In the genomic region with DNA sequence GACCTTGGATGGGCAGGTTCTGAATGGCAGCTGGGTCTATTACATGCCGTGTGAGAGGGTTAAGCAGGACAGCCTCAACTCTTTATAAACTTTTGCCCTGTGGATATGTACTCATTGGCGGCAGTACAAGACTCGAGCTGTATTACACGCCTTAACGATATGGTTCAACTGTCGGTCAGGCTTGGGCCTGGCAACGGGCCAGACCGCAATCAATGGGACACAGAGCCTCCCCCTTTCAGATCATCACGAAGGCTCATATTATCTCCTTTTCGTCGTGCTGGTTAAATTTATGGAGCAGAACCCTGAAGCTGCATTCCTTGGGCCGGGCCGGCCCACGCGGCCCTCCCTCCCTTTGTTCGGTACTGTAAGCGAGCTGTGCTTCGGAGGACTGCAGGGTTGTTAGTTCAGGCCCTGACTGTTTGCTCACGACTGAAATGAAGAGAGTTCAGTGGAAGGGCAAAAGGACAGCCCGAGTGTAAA, we compare ENCODE assay signal across 8 mouse cellular contexts.
DNase-seq lines count a peak whose midpoint lies in the region; ATAC-seq lines count a peak whose summit lies in the region.

No protein-coding gene starts in this region.

- peak; percentile 32 to 50 for DNase-seq in right cerebral cortex, postnatal 10 days (ENCODE audit: low spot score in 2 of 2)
- DNase-seq in right cerebral cortex, postnatal 36 days (ENCODE audit: low spot score in 2 of 2) = no peak
- DNase-seq in heart, postnatal 14 days = peak; percentile 70 to 74
- DNase-seq in limb, embryonic 10.5 days (ENCODE audit: low spot score) = peak; percentile 57
- no peak for DNase-seq in midbrain, embryonic 10.5 days (ENCODE audit: low spot score)
- DNase-seq in B cell, adult 2 months = no peak

- 59% methylated on average over 20 of the region's 20 CpGs for WGBS in limb, embryonic 10.5 days
- 88% methylated on average over 20 of the region's 20 CpGs for WGBS in midbrain, embryonic 10.5 days
- 7% methylated on average over 20 of the region's 20 CpGs for WGBS in stomach, embryonic 16.5 days

- H3K4me3 ChIP-seq in limb, embryonic 10.5 days = no peak overlapping the region
- no peak overlapping the region for H3K4me3 ChIP-seq in midbrain, embryonic 10.5 days
- no peak overlapping the region; the same call in 1 of the 2 replicates for H3K4me3 ChIP-seq in stomach, embryonic 16.5 days (replicated peaks; ENCODE audit: low read length)

- peaks cover 4% of the 10 kb centered on the region; the same call in 1 of the 2 replicates for H3K36me3 ChIP-seq in limb, embryonic 10.5 days
- no peaks in the 10 kb centered on the region for H3K36me3 ChIP-seq in midbrain, embryonic 10.5 days
- H3K36me3 ChIP-seq in stomach, embryonic 16.5 days (ENCODE audit: control insufficient read depth, insufficient read depth, low read length) = no peaks in the 10 kb centered on the region

- intact Hi-C loops in heart, postnatal 14 days (cut with DNase I) = no loop called here

- peak; percentile 79 for ATAC-seq in erythroblast, adult 5-6 weeks (replicated peaks; ENCODE audit: low FRiP score, poor library complexity, severe bottlenecking)
- peak; percentile 91 for ATAC-seq in stomach, embryonic 16.5 days (ENCODE audit: insufficient read depth, low FRiP score)

- no peaks in the 10 kb centered on the region for H3K27me3 ChIP-seq in limb, embryonic 10.5 days (ENCODE audit: low read depth, poor library complexity, severe bottlenecking)
- no peaks in the 10 kb centered on the region for H3K27me3 ChIP-seq in midbrain, embryonic 10.5 days (ENCODE audit: low read depth, poor library complexity, severe bottlenecking)
- H3K27me3 ChIP-seq in stomach, embryonic 16.5 days (ENCODE audit: control insufficient read depth, insufficient read depth, low read length) = no peaks in the 10 kb centered on the region

- peaks cover 34% of the 10 kb centered on the region for H3K4me1 ChIP-seq in limb, embryonic 10.5 days
- peaks cover 8% of the 10 kb centered on the region; the same call in 1 of the 2 replicates for H3K4me1 ChIP-seq in midbrain, embryonic 10.5 days
- H3K4me1 ChIP-seq in stomach, embryonic 16.5 days (ENCODE audit: control insufficient read depth, insufficient read depth, low read length) = peaks cover 41% of the 10 kb centered on the region

- H3K9ac ChIP-seq in stomach, embryonic 16.5 days (ENCODE audit: low read length) = peak overlapping the region; percentile 59

- peak overlapping the region; percentile 78 for H3K27ac ChIP-seq in limb, embryonic 10.5 days
- H3K27ac ChIP-seq in midbrain, embryonic 10.5 days (replicated peaks) = peak overlapping the region; percentile 23; the same call in 1 of the 2 replicates
- H3K27ac ChIP-seq in stomach, embryonic 16.5 days (ENCODE audit: low read length) = peak overlapping the region; percentile 98

- peak overlapping the region; percentile 34 for H3K4me2 ChIP-seq in stomach, embryonic 16.5 days (ENCODE audit: low read depth, low read length)

- H3K9me3 ChIP-seq in limb, embryonic 10.5 days (replicated peaks) = no peaks in the 10 kb centered on the region
- H3K9me3 ChIP-seq in midbrain, embryonic 10.5 days (replicated peaks) = no peaks in the 10 kb centered on the region
- no peaks in the 10 kb centered on the region for H3K9me3 ChIP-seq in stomach, embryonic 16.5 days (replicated peaks; ENCODE audit: control insufficient read depth, low read length)

Comparison
In these comparisons a context has a peak if more than half of its experiments do, and no peak if none do; other contexts are left out.
1. DNase-seq: peak in right cerebral cortex, postnatal 10 days (2 of 2), heart, postnatal 14 days (2 of 2) and limb, embryonic 10.5 days (single experiment); none in right cerebral cortex, postnatal 36 days (0 of 2), midbrain, embryonic 10.5 days (single experiment) and B cell, adult 2 months (0 of 2).
2. H3K27ac ChIP-seq: peak in every context shown above with its lines; median percentile 98 in stomach, embryonic 16.5 days; 78 in limb, embryonic 10.5 days; 23 in midbrain, embryonic 10.5 days.